Mouse (Mus musculus) heart, postnatal 0 days (tissue): ENCODE measurements around the gene Rcor1.
A peak's percentile ranks its signal among the peaks of the same experiment; 100 is the strongest.

Experiments
- CTCF ChIP-seq: IDR thresholded peaks from 2 replicates; pipeline ENCODE4 v1.5.1; 2016; ENCODE audit warnings: antibody characterized with exemption, control low read depth, low read depth
- EP300 ChIP-seq: IDR thresholded peaks from 2 replicates; pipeline ENCODE4 v1.6.1; 2016; ENCODE audit warnings: antibody characterized with exemption, low read depth

GRCm38 (mm10) chr12:111041196-111041595, 2.0 kb downstream of the Rcor1 start:
- peak; percentile 69 for TF ChIP-seq CTCF
- TF ChIP-seq EP300, result no peak
